Mouse (Mus musculus) kidney, postnatal 10 days (tissue): ENCODE measurements around the gene Nudt16l1.

ENCODE experiments used
- DNase-seq: peaks from one replicate; pipeline ENCODE4 v3.0.0; 2021; ENCODE audit warnings: mixed read lengths

Gene Nudt16l1

GRCm38 (mm10) chr16:4938461-4938860 is at the start of gene Nudt16l1:
Nudt16l1 (plus strand) TSS chr16:4938761.
- DNase-seq, result no peak

GRCm38 (mm10) chr16:4890201-4890709 is 48.3 kb upstream of the Nudt16l1 start:
- no peak for DNase-seq

DNA sequence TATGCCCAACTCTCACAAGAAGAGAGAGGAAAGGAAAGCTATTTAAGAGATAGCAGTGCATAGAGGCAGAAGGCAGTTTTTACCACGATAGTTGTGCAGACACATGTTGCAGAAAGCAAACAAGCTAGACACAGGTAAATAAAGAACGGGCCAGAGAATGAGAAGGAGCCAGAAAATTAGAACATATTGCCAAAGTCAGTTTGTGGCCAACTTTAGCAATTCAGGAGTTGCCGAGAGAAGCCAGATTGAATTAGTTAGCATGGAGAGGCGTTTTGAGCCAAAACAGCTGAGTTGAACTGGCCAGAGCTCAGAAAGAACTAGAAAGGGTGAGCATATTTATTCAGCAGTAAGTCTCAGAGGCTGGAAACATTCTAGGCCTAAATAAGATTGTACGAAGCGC is 46.4 kb upstream of the Nudt16l1 start:
- no peak for DNase-seq

GRCm38 (mm10) chr16:4894201-4894908 is 44.2 kb upstream of the Nudt16l1 start:
- no peak for DNase-seq

GRCm38 (mm10) chr16:4896249-4897027 is 42.1 kb upstream of the Nudt16l1 start:
- DNase-seq, result peak; percentile 46

DNA sequence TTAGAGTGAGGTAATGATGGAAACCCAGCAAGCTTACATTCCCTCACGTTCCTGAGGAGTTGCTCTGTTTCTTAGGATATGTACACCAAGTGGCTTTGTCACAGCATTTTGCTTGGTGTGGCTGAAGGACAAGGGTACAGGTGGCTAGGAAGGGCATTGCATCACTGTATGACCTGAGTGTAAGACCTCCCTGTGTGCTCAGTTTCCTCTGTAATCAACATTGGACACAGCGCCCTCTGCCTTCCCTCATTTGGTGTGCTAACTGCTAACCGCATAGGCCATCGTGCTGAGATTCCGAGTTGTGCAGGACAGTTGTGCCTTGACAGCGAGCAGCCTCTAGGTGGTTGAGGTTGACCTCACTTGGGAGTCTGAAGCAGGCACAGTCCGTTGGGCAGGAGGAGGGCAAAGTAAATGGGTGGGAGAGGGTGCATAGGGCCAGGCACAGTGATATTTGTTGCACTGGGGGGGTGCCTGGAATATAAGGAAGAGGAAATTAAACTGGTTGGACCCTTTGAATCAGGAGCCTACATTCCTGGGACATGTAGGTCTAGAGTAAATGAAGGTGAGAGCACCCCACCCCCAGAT is 41.3 kb upstream of the Nudt16l1 start:
- DNase-seq, result no peak

DNA sequence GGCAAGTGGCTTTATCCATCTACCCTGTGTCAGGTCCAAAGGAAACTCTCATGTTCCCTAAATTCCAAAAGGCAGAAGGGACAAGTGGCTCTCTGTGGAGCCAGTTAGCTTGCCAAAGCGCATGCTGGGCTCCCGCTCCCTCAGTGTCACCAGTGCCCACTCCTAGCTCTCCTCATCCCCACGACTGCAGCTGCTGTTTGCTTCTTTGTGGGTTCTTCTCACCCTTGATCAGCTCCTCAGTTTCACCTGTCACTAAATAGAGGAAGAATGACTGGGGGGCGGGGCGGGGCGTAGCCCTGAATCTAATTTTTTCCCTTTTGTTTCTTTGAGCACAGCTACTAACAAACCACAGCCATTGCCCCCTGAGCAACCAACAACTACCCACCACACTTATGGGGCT is 39.7 kb upstream of the Nudt16l1 start:
- DNase-seq, result no peak

DNA sequence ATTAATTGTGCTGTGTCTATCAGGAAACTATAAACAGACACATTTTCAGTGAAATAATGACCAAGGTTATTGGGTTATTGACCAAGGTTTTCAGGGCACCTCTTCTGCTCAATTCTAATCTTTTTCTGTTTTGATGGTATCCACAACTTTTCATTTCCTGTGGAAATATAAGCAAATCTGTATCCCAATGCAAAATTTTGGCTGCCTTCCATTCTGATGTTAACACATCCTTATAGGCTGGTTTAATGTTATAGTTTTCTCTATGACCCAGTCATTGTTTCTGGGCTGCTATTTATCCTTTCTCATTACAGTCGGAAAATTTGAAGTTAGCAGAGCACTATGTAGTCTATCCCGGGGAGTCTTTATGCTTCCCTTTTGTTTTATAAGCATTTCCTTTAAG is 38.9 kb upstream of the Nudt16l1 start:
- DNase-seq, result no peak

DNA sequence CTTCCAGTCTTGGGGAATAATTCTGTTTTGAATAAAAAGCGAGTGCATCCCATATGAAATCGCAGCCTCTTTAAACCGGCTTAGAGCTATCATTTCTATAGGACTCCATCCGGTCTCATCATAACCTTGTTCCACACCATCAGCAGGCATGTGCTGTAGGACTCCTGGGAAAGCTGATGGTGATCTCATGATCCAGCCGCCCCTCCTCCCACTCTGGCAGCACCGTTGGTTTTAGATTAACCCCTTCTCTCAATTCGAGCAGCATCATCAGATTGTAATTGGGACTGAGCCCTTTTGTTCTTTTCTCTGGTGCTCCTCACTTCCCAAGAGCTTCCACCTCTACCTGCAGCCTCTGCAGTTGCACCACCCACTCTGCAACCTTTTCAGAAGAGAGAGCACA is 37.4 kb upstream of the Nudt16l1 start:
- DNase-seq, result peak; percentile 40

DNA sequence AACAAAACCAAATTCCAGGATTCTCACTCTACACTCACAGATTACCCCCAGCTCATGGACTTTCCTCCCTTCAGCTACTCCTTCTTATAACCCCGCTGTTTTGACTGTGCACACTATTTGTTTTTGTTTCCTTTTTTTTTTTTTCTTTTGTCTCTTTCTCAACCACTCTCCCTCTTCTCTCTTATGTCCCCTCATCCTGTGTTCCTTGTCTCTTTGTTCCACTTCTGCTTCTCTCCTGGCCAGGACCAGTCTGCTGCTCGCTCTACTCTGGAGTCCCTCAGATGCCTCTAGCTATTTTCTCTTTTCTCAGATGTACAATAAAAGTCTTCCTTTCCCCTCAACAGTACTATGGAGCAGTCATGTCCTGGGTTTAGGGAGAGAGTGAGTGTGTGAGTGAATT is 36.2 kb upstream of the Nudt16l1 start:
- DNase-seq, result no peak

DNA sequence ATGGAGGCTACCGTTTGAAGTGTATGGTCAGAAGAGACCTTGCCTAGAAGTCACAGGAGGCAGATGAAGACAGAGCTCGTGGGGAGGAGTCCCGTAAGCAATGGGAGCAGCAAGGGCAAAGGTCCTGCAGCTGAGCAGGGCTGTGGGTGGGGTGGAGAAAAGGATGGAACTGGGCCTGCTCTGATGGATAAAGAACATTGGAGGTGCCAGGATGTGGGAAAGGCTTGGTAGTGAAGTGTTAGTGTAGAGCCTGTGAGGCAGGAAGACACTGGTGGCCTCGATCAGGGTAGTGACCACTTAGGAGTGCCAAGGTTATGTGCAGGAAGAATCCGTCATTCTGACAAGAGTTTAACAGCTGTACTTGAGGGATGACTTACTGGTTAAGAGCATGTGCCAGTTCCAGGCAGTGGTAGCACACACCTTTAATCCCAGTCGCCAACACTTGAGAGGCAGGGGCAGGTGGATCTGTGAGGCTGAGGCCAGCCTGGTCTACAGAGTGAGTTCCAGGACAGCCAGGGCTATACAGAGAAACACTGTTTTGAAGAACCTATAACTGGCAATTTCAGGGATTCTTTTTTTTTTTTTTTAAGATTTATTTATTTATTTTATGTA is 35.0 kb upstream of the Nudt16l1 start:
- DNase-seq, result no peak

- DNase-seq, result no peak
Observed at GRCm38 (mm10) chr16:4904878-4905277, 33.7 kb upstream of the Nudt16l1 start.

- no peak for DNase-seq
Observed at GRCm38 (mm10) chr16:4905591-4905990, 33.0 kb upstream of the Nudt16l1 start.

- no peak for DNase-seq
Observed at GRCm38 (mm10) chr16:4906559-4906958, 32.0 kb upstream of the Nudt16l1 start.

DNA sequence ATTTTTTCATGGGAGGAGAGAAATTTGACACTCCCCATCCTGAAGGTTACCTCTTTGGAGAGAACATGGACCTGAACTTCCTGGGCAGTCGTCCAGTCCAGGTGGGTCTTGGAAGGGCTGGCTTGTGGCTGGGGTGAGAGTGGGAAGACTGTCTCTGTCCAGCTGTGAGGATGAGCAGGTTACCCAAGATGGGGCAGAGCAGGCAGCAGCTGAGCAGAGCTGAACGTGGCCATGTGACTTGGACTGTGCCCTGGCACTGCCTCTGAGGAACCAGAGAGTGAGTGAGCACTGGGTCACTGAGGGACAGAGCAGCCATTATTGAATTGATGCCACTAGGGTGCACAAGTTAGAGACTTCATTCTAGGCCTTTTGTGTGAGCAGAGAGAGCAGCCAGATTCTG is 31.2 kb upstream of the Nudt16l1 start:
- no peak for DNase-seq

DNA sequence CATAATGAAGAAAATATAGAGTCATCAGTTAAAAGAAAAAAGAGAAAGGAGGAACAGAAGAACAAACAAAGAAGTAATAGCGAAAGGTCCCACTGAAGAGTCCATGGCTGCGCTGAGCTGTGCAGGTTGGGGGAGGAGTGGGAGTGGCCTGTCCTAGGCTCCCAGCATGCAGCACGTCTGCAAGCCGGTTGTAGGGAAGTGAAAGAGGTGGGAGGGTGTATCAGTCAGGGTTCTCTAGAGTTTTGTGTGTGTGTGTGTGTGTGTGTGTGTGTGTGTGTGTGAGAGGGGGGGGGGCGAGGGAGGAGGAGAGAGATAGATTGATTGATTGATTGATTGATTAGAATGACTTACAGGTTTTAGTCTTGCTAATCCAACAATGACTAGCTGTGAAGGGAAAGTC is 30.6 kb upstream of the Nudt16l1 start:
- no peak for DNase-seq

GRCm38 (mm10) chr16:4909745-4910144 is 28.8 kb upstream of the Nudt16l1 start:
- no peak for DNase-seq

- DNase-seq, result no peak
Observed at GRCm38 (mm10) chr16:4910758-4911157, 27.8 kb upstream of the Nudt16l1 start.

GRCm38 (mm10) chr16:4912074-4912648 is 26.4 kb upstream of the Nudt16l1 start:
- no peak for DNase-seq

GRCm38 (mm10) chr16:4912907-4913782 is 25.4 kb upstream of the Nudt16l1 start:
- no peak for DNase-seq

GRCm38 (mm10) chr16:4913783-4914735 is 24.5 kb upstream of the Nudt16l1 start:
- DNase-seq, result peak; percentile 93
